Mouse (Mus musculus) embryo, embryonic 10.5 days (tissue): ENCODE results near the gene Plce1.
A peak's percentile ranks its signal among the peaks of the same experiment; 100 is the strongest.

ENCODE experiments used
- DNase-seq: peaks from one replicate; pipeline ENCODE4 v3.0.0-alpha.2; 2015; ENCODE audit warnings: low spot score

The Plce1 gene

GRCm38 (mm10) chr19:38589466-38589865 lies 108.6 kb downstream of the Plce1 start:
- DNase-seq: no peak

GRCm38 (mm10) chr19:38589941-38590340 lies 109.0 kb downstream of the Plce1 start:
- no peak for DNase-seq

- no peak for DNase-seq
Measured at GRCm38 (mm10) chr19:38592566-38593224, 111.8 kb downstream of the Plce1 start.

- DNase-seq: no peak
Measured at GRCm38 (mm10) chr19:38593225-38593897, 112.5 kb downstream of the Plce1 start.

GRCm38 (mm10) chr19:38596096-38596495 lies 115.2 kb downstream of the Plce1 start:
- no peak for DNase-seq

- DNase-seq: no peak
Measured at GRCm38 (mm10) chr19:38597392-38597791, 116.5 kb downstream of the Plce1 start.

GRCm38 (mm10) chr19:38599001-38599400 lies 118.1 kb downstream of the Plce1 start:
- no peak for DNase-seq

- no peak for DNase-seq
Measured at GRCm38 (mm10) chr19:38601127-38601526, 120.2 kb downstream of the Plce1 start.

GRCm38 (mm10) chr19:38602811-38603210 lies 121.9 kb downstream of the Plce1 start:
- DNase-seq: no peak

GRCm38 (mm10) chr19:38607236-38607635 lies 126.3 kb downstream of the Plce1 start:
- no peak for DNase-seq

GRCm38 (mm10) chr19:38608951-38609654 lies 128.2 kb downstream of the Plce1 start:
- no peak for DNase-seq

GRCm38 (mm10) chr19:38610291-38610690 lies 129.4 kb downstream of the Plce1 start:
- no peak for DNase-seq

- no peak for DNase-seq
Measured at GRCm38 (mm10) chr19:38610809-38611208, 129.9 kb downstream of the Plce1 start.

- no peak for DNase-seq
Measured at GRCm38 (mm10) chr19:38614067-38614675, 133.3 kb downstream of the Plce1 start.

GRCm38 (mm10) chr19:38615356-38615755 lies 134.4 kb downstream of the Plce1 start:
- no peak for DNase-seq

GRCm38 (mm10) chr19:38620134-38620533 lies 139.2 kb downstream of the Plce1 start:
- no peak for DNase-seq

- DNase-seq: no peak
Measured at GRCm38 (mm10) chr19:38621546-38621945, 140.6 kb downstream of the Plce1 start.

GRCm38 (mm10) chr19:38626246-38627015 lies 145.5 kb downstream of the Plce1 start:
- no peak for DNase-seq

GRCm38 (mm10) chr19:38627075-38627768 lies 146.3 kb downstream of the Plce1 start:
- no peak for DNase-seq

- DNase-seq: no peak
Measured at GRCm38 (mm10) chr19:38632251-38632650, 151.3 kb downstream of the Plce1 start.

- peak; percentile 43 for DNase-seq
Measured at GRCm38 (mm10) chr19:38633306-38633705, 152.4 kb downstream of the Plce1 start.
